Mouse (Mus musculus) CD4-positive helper T cell, adult 2 months (primary cell): ENCODE data around the gene Slc41a1.
"Not testable (repeated sequence)": the region's sequence is repeated elsewhere in the genome, so short reads cannot be mapped to it uniquely, and the experiment has no call there.

ENCODE experiments used
- DNase-seq: peaks from one replicate; pipeline ENCODE4 v3.0.0-alpha.2; 2012; ENCODE audit warnings: low read depth, missing footprints, low spot score

Slc41a1 gene

GRCm38 (mm10) chr1:131827207-131827786 is at the start of gene Slc41a1:
Gene Slc41a1, plus strand, starts transcription at chr1:131827493.
- peak; percentile 67 for DNase-seq

- no peak for DNase-seq
These were observed 32.7 kb upstream of the Slc41a1 start for GRCm38 (mm10) chr1:131794591-131794990.

- DNase-seq, result no peak
These were observed 32.1 kb upstream of the Slc41a1 start for GRCm38 (mm10) chr1:131795171-131795570.

GRCm38 (mm10) chr1:131797202-131797909 is 29.9 kb upstream of the Slc41a1 start, which contains the start of gene Pm20d1:
Gene Pm20d1, plus strand, starts transcription at chr1:131797381.
- no peak for DNase-seq

- no peak for DNase-seq
These were observed 27.3 kb upstream of the Slc41a1 start for GRCm38 (mm10) chr1:131800001-131800400.

GRCm38 (mm10) chr1:131801071-131801470 is 26.2 kb upstream of the Slc41a1 start:
- no peak for DNase-seq

- no peak for DNase-seq
These were observed 24.6 kb upstream of the Slc41a1 start for GRCm38 (mm10) chr1:131802652-131803051.

GRCm38 (mm10) chr1:131804166-131804565 is 23.1 kb upstream of the Slc41a1 start:
- no peak for DNase-seq

- no peak for DNase-seq
These were observed 18.3 kb upstream of the Slc41a1 start for GRCm38 (mm10) chr1:131808986-131809385.

- no peak for DNase-seq
These were observed 17.6 kb upstream of the Slc41a1 start for GRCm38 (mm10) chr1:131809651-131810050.

- DNase-seq, result no peak
These were observed 15.9 kb upstream of the Slc41a1 start for GRCm38 (mm10) chr1:131811393-131811792.

GRCm38 (mm10) chr1:131812006-131812405 is 15.3 kb upstream of the Slc41a1 start:
- no peak for DNase-seq

- DNase-seq, result no peak
These were observed 14.5 kb upstream of the Slc41a1 start for GRCm38 (mm10) chr1:131812631-131813295.

GRCm38 (mm10) chr1:131813731-131814130 is 13.6 kb upstream of the Slc41a1 start:
- DNase-seq, result no peak

- DNase-seq, result no peak
These were observed 13.1 kb upstream of the Slc41a1 start for GRCm38 (mm10) chr1:131814191-131814590.

GRCm38 (mm10) chr1:131816886-131817285 is 10.4 kb upstream of the Slc41a1 start:
- DNase-seq, result no peak

- DNase-seq, result not testable (repeated sequence)
These were observed 6.9 kb upstream of the Slc41a1 start for GRCm38 (mm10) chr1:131820353-131820752.

- peak; percentile 46 for DNase-seq
These were observed 6.4 kb upstream of the Slc41a1 start for GRCm38 (mm10) chr1:131820887-131821328.

- DNase-seq, result no peak
These were observed 5.0 kb upstream of the Slc41a1 start for GRCm38 (mm10) chr1:131822292-131822691.

GRCm38 (mm10) chr1:131822856-131823492 is 4.3 kb upstream of the Slc41a1 start:
- DNase-seq, result no peak

GRCm38 (mm10) chr1:131823563-131823962 is 3.7 kb upstream of the Slc41a1 start:
- no peak for DNase-seq

- DNase-seq, result no peak
These were observed 2.6 kb upstream of the Slc41a1 start for GRCm38 (mm10) chr1:131824528-131825181.
